Mouse (Mus musculus) testis, postnatal 14 days (tissue): ENCODE measurements around the gene Zscan2.

Experiments
- DNase-seq: peaks from one replicate; pipeline ENCODE4 v3.0.0; 2021; ENCODE audit warnings: low spot score

Zscan2 gene

GRCm38 (mm10) chr7:80885666-80886065 lies 24.9 kb downstream of the Zscan2 start:
- DNase-seq, result no peak

- peak; percentile 30 for DNase-seq
These were observed 27.9 kb downstream of the Zscan2 start for GRCm38 (mm10) chr7:80888595-80888994.

- DNase-seq, result peak; percentile 58
These were observed 28.3 kb downstream of the Zscan2 start for GRCm38 (mm10) chr7:80889021-80889511.

GRCm38 (mm10) chr7:80889841-80890241 lies 29.1 kb downstream of the Zscan2 start:
- DNase-seq, result no peak

- DNase-seq, result no peak
These were observed 32.5 kb downstream of the Zscan2 start for GRCm38 (mm10) chr7:80893086-80893752.

- peak; percentile 36 for DNase-seq
These were observed 33.0 kb downstream of the Zscan2 start for GRCm38 (mm10) chr7:80893753-80894129.

- DNase-seq, result no peak
These were observed 33.5 kb downstream of the Zscan2 start for GRCm38 (mm10) chr7:80894196-80894595.

- no peak for DNase-seq
These were observed 34.2 kb downstream of the Zscan2 start for GRCm38 (mm10) chr7:80894815-80895519.

GRCm38 (mm10) chr7:80897134-80897533 lies 36.4 kb downstream of the Zscan2 start:
- no peak for DNase-seq

GRCm38 (mm10) chr7:80897721-80898120 lies 37.0 kb downstream of the Zscan2 start:
- no peak for DNase-seq

GRCm38 (mm10) chr7:80900944-80901501 lies 40.3 kb downstream of the Zscan2 start, which contains the start of gene Wdr73:
Gene Wdr73, minus strand, starts transcription at chr7:80901269.
- peak; percentile 89 for DNase-seq

GRCm38 (mm10) chr7:80901541-80902274 lies 41.0 kb downstream of the Zscan2 start:
- no peak for DNase-seq

GRCm38 (mm10) chr7:80903625-80904422 lies 43.1 kb downstream of the Zscan2 start:
- DNase-seq, result no peak

GRCm38 (mm10) chr7:80904921-80905515 lies 44.3 kb downstream of the Zscan2 start, which contains the start of gene Nmb:
Gene Nmb, minus strand, starts transcription at chr7:80905076.
- DNase-seq, result peak; percentile 58

GRCm38 (mm10) chr7:80911053-80911452 lies 50.3 kb downstream of the Zscan2 start:
- no peak for DNase-seq

GRCm38 (mm10) chr7:80912496-80912895 lies 51.8 kb downstream of the Zscan2 start:
- DNase-seq, result no peak

GRCm38 (mm10) chr7:80917916-80918465 lies 57.3 kb downstream of the Zscan2 start:
- DNase-seq, result no peak

- no peak for DNase-seq
These were observed 58.4 kb downstream of the Zscan2 start for GRCm38 (mm10) chr7:80918982-80919646.

GRCm38 (mm10) chr7:80919647-80920008 lies 58.9 kb downstream of the Zscan2 start:
- no peak for DNase-seq

GRCm38 (mm10) chr7:80923165-80923564 lies 62.4 kb downstream of the Zscan2 start:
- no peak for DNase-seq
